Mouse (Mus musculus) liver, adult 2 months (tissue): Measurements from ENCODE around the gene Zfp287.
"Not testable (repeated sequence)": the region's sequence is repeated elsewhere in the genome, so short reads cannot be mapped to it uniquely, and the experiment has no call there.

ENCODE experiments used
- CTCF ChIP-seq: fragments of 200-500 bp; IDR thresholded peaks from 2 replicates; pipeline ENCODE4 v1.5.1; 2011; ENCODE audit warnings: low read depth, low read length, control low read depth
- POLR2A ChIP-seq: fragments of 200-500 bp; IDR thresholded peaks from 2 replicates; pipeline ENCODE4 v1.6.1; 2011; ENCODE audit warnings: low read length, control low read depth; ENCODE audit not compliant: insufficient read depth; ENCODE audit errors: extremely low read depth

GRCm38 (mm10) chr11:62749445-62749844, 17.7 kb upstream of the Zfp287 start:
- TF ChIP-seq CTCF, POLR2A: not testable (repeated sequence)
